Mouse (Mus musculus) heart, embryonic 16.5 days (tissue): ENCODE measurements around the gene Fcho1. TPM values are rescaled to one million over a fixed set of nuclear protein-coding genes. Genes with fewer than 3 reads are reported as not detected.
A peak's percentile ranks its signal among the peaks of the same experiment; 100 is the strongest.

ENCODE experiments used
- ATAC-seq: fragments of 200-750 bp; cut with Nextera tagmentation; replicated peaks from 2 replicates; pipeline ENCODE4 v1.8.0; 2017; ENCODE audit warnings: moderate number of reproducible peaks; ENCODE audit not compliant: insufficient read depth, low FRiP score; ENCODE audit errors: extremely low read depth
- H3K27ac ChIP-seq: fragments of 300-500 bp; sonication (generic); 2 replicates; pipeline ENCODE4 v1.5.1; 2014; ENCODE audit warnings: mild to moderate bottlenecking, low read length, control low read depth, moderate library complexity
- H3K27me3 ChIP-seq: fragments of 300-500 bp; sonication (generic); 2 replicates; pipeline ENCODE4 v1.6.1; 2014; ENCODE audit warnings: low read length, mixed read lengths; ENCODE audit not compliant: control insufficient read depth, insufficient read depth
- H3K36me3 ChIP-seq: fragments of 300-500 bp; sonication (generic); 2 replicates; pipeline ENCODE4 v1.6.1; 2014; ENCODE audit not compliant: control insufficient read depth, insufficient read depth
- H3K4me1 ChIP-seq: fragments of 300-500 bp; sonication (generic); 2 replicates; pipeline ENCODE4 v1.6.1; 2014; ENCODE audit warnings: low read length, mixed read lengths; ENCODE audit not compliant: control insufficient read depth, insufficient read depth
- H3K4me2 ChIP-seq: fragments of 300-500 bp; sonication (generic); 2 replicates; pipeline ENCODE4 v1.6.1; 2014; ENCODE audit warnings: low read depth, mild to moderate bottlenecking, control low read depth, low read length
- H3K4me3 ChIP-seq: fragments of 300-500 bp; sonication (generic); 2 replicates; pipeline ENCODE4 v1.5.1; 2014; ENCODE audit warnings: mild to moderate bottlenecking, control low read depth, low read length
- H3K9ac ChIP-seq: fragments of 300-500 bp; sonication (generic); 2 replicates; pipeline ENCODE4 v1.6.1; 2014; ENCODE audit warnings: low read length, control low read depth
- H3K9me3 ChIP-seq: fragments of 300-500 bp; sonication (generic); replicated peaks from 2 replicates; pipeline ENCODE4 v1.6.1; 2016; ENCODE audit warnings: low read length; ENCODE audit not compliant: control insufficient read depth
- WGBS: fragments of 180-500 bp; shearing (Covaris S2); extraction: QIAGEN DNeasy Blood & Tissue Kit; methylation state at CpG from one replicate; pipeline ENCODE4 v1.1.7; 2014; 5-methylcytosine and 5-hydroxymethylcytosine counted together
- polyA plus RNA-seq: library from polyadenylated mRNA; unstranded; fragments of >200 nt; fragmentation: Nextera tagmentation; extraction: Ambion mirVana; gene quantifications from 2 replicates; pipeline ENCODE4 v1.2.1, GENCODE M21; 2015

Fcho1 gene
- polyA plus RNA-seq, 1 experiment from 2014 or later: 20.4 TPM

DNA sequence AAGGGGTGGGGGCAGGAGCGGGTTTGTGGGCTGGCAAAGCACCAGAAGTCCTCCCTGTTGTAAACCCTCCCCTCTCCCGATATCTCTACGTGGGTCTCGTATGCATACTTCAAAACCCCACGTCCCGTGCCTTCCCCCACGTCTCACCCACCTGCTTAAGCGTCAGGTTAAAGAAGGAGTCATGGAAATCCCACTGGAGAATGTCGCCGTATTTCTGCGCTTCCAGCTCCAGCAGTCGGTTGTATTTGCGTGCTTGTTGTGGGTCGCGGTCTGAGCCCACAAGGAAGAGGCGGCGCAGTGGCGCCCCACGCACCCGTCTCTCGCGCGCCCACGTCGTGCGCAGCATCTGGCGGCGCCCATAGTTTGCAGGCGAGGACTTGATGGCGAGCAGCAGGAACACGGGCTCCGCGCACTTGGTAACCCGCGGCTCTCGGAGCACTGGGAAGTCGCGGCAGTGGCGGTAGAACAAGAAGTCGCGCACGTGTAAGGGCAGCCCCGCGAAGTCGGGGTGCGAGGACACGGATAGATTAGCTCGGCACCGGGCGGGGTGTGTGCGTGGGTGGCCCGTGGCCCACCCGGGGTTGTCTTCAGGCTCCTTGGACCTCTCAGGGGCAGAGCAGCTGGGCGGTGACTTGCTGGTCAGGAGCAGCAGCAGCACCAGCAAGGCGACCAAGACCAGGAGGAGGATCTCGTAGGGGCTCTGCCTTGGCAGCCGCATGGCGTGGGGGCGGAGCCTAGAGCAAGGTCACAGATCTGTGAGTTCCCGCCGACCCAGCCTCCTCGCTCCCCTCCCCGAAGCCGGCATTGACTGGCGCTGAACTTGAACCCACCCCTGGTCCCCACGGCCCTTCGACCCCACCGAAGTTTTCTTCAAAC is 32.1 kb downstream of the Fcho1 start:
- 15% methylated on average over 68 of the region's 68 CpGs for WGBS
- Histone ChIP-seq H3K27ac (no peak overlapping the region), H3K27me3 (peaks cover 72% of the 10 kb centered on the region), H3K36me3 (no peaks in the 10 kb centered on the region), H3K4me2 (peak overlapping the region; percentile 23), H3K4me3 (peak overlapping the region; percentile 15), H3K4me1 (peaks cover 4% of the 10 kb centered on the region), H3K9ac (no peak overlapping the region), H3K9me3 (no peaks in the 10 kb centered on the region)
- no peak for ATAC-seq

DNA sequence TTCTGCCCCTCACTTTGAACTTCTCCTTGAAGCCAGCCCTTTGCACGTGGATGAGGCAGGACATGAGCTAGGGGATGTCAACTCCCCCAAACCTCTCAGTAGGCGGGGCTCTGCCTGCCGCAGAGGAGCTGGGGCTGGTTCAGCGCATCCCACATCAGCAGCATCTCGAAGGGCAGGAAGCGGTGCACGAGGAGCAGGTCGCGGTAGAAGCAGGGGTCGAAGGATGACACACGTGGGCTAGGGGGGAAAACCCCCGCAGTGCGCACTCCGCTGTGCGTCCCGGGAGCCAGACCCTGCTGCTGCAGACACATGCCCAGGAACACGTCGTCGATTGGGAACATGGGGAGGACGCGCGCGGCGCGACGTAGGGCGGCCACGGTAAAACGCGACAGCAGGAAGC is 33.0 kb downstream of the Fcho1 start:
- Histone ChIP-seq H3K4me2 (no peak overlapping the region), H3K36me3 (no peaks in the 10 kb centered on the region), H3K9me3 (no peaks in the 10 kb centered on the region), H3K4me3 (no peak overlapping the region), H3K9ac (no peak overlapping the region), H3K4me1 (peaks cover 4% of the 10 kb centered on the region), H3K27me3 (peaks cover 81% of the 10 kb centered on the region), H3K27ac (no peak overlapping the region)
- no peak for ATAC-seq
- WGBS: 8% methylated on average over 30 of the region's 30 CpGs

DNA sequence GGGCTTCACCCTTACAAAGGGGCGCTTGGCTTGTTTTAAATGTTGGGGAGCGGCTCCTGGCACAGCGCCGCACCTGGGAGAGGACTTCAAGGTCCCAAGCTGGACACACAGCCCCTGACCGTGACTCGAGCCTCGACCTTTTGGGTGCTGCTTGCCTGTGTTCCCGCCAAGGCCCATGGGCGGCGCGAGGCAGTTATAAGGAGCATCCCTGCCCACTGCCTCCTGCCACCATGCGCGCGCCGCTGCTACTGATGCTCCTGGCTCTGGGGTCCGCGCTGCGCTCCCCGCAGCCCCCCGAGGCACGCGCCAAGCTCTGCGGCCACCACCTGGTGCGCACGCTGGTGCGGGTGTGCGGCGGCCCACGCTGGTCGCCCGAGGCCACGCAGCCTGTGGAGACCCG is 36.5 kb downstream of the Fcho1 start, which contains the start of gene Insl3:
TSS of gene Insl3 (plus strand) at position 187 of the 400 bp plus-strand sequence.
- ATAC-seq: no peak
- WGBS: 11% methylated on average over 33 of the region's 33 CpGs
- Histone ChIP-seq H3K27ac (no peak within 1 kb of the TSS), H3K4me3 (no peak within 1 kb of the TSS), H3K27me3 (peaks cover 100% of the 10 kb centered on the region), H3K36me3 (no peaks in the 10 kb centered on the region), H3K9me3 (no peaks in the 10 kb centered on the region), H3K4me1 (peaks cover 16% of the 10 kb centered on the region), H3K9ac (no peak within 1 kb of the TSS), H3K4me2 (no peak within 1 kb of the TSS)

DNA sequence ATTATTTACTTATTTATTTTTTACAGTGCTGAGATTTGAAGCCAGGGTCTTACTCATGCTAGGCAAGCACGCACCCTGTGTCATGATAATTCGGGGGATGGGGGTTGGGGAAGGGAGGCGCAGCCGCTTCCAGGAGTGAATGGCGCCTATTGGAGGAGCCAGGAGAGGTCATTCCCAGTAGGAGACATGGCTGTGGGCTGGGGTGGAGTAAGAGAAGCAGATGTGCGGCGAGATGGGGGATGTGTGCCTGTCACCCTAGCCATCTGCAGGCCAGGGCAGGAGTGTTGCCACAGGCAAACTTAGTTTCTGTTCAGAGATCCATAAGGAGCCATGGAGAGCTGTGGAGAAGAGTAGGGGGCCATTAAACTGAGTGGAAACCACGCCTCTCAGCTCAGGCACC is 37.9 kb downstream of the Fcho1 start:
- Histone ChIP-seq H3K4me3 (no peak overlapping the region), H3K36me3 (no peaks in the 10 kb centered on the region), H3K4me2 (no peak overlapping the region), H3K4me1 (peaks cover 12% of the 10 kb centered on the region), H3K27ac (no peak overlapping the region), H3K9ac (no peak overlapping the region), H3K9me3 (no peaks in the 10 kb centered on the region), H3K27me3 (peaks cover 100% of the 10 kb centered on the region)
- 16% methylated on average over 8 of the region's 8 CpGs for WGBS
- ATAC-seq: no peak

DNA sequence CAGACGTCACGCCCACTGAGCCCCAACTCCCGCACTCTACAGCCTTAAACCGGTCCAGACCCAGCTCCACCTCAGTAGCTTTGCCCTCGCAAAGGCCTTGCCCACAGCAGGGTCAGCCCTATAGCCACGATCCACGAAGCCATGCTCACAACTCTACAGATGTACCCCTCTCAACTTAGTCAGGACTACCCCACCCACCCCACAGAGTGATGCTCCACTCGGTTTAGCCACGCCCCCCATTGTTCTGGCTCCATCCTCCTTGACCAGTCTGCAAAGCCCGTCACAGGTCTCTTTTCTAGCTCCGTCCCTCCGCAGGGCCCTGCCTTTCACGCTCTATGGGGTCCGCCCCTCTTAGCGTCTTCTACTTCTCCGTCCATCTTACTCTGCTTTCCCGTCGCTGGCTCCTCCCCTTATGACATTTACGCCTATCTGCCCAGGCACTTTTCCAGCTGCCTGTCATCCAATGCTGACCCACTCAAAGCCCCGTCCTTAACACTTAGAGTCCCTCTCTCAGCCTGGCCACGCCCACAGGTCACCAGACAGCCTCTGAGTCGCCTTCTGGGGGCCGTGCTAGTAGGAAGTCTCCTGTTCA is 39.3 kb downstream of the Fcho1 start:
- Histone ChIP-seq H3K36me3 (no peaks in the 10 kb centered on the region), H3K9me3 (no peaks in the 10 kb centered on the region), H3K9ac (no peak overlapping the region), H3K4me3 (peak overlapping the region; percentile 33), H3K27me3 (peaks cover 96% of the 10 kb centered on the region), H3K4me1 (peaks cover 12% of the 10 kb centered on the region), H3K4me2 (peak overlapping the region; percentile 61), H3K27ac (no peak overlapping the region)
- 10% methylated on average over 23 of the region's 23 CpGs for WGBS
- ATAC-seq: peak; percentile 70

DNA sequence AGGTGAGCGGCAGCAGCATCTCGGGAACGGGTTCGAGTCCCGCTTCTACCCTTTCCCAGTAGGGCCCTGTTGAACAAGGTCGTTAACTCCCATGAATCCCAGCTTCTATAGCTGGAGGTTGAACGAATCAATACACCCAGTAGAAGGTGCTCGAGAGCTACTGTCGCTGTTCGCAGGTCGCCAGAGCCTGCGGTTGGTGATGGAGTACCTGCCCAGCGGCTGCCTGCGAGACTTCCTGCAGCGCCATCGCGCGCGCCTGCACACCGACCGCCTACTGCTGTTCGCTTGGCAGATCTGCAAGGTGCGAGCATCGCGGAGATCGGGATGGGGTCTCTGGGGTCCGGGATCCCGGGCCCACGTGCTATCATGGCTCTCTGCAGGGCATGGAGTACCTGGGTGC is 39.9 kb downstream of the Fcho1 start:
- H3K36me3 ChIP-seq: no peaks in the 10 kb centered on the region

DNA sequence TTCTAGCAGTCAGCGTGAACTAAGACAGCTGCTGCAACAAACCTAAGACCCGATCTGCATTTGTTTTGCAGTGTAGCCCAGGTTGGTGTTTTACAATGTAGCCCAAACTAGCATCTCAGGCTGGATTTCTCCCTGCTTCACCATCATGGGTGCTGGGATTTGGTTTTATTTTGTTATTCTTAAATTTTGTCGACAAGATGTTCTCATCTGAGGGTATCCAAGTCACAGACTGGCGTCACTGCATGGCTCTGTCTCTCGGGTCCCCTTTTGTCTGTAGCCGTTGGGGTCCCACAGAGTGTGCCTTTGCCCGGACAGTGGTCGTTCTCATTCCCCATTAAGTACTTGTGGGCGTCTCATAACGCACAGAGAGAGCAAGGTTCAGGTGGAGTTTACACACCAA is 40.8 kb downstream of the Fcho1 start:
- Histone ChIP-seq H3K9ac (no peak overlapping the region), H3K9me3 (no peaks in the 10 kb centered on the region), H3K27ac (no peak overlapping the region), H3K4me1 (peaks cover 15% of the 10 kb centered on the region), H3K4me2 (no peak overlapping the region), H3K27me3 (peaks cover 89% of the 10 kb centered on the region), H3K36me3 (no peaks in the 10 kb centered on the region), H3K4me3 (no peak overlapping the region)
- no peak for ATAC-seq
- 36% methylated on average over 10 of the region's 10 CpGs for WGBS

More for the DNA sequence above, 39.9 kb downstream of the Fcho1 start:
- 17% methylated on average over 29 of the region's 29 CpGs for WGBS
- H3K9ac ChIP-seq: no peak overlapping the region
- H3K9me3 ChIP-seq: no peaks in the 10 kb centered on the region
- peak overlapping the region; percentile 33 for H3K4me3 ChIP-seq
- peak overlapping the region; percentile 61 for H3K4me2 ChIP-seq
- ATAC-seq: no peak
- H3K27ac ChIP-seq: no peak overlapping the region
- H3K27me3 ChIP-seq: peaks cover 93% of the 10 kb centered on the region
- peaks cover 12% of the 10 kb centered on the region for H3K4me1 ChIP-seq

DNA sequence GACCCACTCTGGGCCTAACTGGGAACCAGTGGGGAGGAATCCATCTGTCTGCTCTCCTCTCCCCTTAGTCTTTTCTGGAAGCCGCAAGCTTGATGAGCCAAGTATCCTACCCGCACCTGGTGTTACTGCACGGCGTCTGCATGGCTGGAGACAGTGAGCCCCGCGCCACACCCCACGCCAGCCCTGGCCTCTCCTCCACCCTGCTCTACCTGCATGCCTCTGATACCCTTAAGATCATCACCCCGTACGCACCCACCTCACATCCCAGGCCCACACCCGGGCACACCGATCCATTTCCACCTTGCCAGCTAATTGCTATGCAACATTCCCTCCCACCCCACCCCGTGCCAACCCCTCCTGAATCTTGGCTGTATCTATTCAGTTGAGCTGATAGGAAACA is 42.7 kb downstream of the Fcho1 start:
- Histone ChIP-seq H3K4me1 (peaks cover 16% of the 10 kb centered on the region), H3K27ac (no peak overlapping the region), H3K4me3 (no peak overlapping the region), H3K27me3 (peaks cover 78% of the 10 kb centered on the region), H3K4me2 (no peak overlapping the region), H3K9me3 (no peaks in the 10 kb centered on the region), H3K36me3 (no peaks in the 10 kb centered on the region), H3K9ac (no peak overlapping the region)
- ATAC-seq: no peak
- 81% methylated on average over 12 of the region's 12 CpGs for WGBS

DNA sequence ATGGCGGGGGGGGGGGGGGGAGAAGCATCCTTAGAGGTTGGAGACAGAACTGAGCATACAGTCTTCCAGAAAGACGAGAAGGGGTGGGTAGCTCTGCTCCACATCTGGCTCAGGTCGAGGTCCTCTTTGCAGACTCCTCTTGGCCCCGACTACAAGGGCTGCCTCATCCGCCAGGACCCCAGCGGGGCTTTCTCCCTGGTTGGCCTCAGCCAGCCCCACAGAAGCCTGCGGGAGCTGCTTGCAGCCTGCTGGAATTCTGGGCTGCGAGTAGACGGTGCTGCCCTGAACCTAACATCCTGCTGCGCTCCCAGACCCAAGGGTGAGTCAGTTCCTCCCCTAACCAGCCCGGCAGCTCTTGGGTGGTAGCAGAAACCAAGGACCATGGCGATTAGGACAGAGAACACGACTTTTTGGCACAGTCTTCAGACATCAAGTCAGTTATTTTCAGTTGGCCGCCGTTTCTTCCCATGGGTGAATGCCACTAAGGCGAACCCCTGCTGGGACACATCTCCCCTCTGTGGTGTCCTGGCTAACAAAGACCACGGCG is 44.1 kb downstream of the Fcho1 start:
- peaks cover 17% of the 10 kb centered on the region for H3K4me1 ChIP-seq
- H3K4me3 ChIP-seq: no peak overlapping the region
- no peaks in the 10 kb centered on the region for H3K36me3 ChIP-seq
- no peak overlapping the region for H3K27ac ChIP-seq
- H3K9me3 ChIP-seq: no peaks in the 10 kb centered on the region
- 24% methylated on average over 17 of the region's 18 CpGs for WGBS
- H3K4me2 ChIP-seq: no peak overlapping the region
- H3K27me3 ChIP-seq: peaks cover 64% of the 10 kb centered on the region
- ATAC-seq: no peak
- H3K9ac ChIP-seq: no peak overlapping the region
